Mouse (Mus musculus): ENCODE measurements at regions not wholly inside any gene's neighbourhood (a gene's known extent, or its start where the extent isn't known, plus 50 kb on each side); places are given as distances from the start of the nearest gene placed in this dataset.

DNA sequence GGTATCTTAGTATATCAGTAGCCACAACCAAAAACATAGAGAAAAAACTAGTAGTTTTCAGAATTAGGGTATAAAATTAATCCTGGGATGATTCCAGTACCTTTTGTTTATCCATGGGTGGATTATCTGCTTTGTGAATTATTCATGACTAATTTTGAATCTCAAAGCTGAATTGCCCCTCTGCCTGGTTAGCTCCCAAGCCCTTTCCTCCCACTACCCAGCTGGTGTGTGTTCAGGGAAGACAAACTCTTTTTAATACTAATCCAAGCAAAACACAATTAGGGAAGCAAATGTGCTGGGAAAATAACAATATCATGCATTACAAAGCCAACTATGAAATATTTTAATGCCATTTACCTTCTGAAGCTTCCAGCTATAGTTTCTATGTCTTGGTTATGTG, 347.4 kb downstream of the Gm43517 start:
- Histone ChIP-seq H3K4me1 (ENCODE audit: control insufficient read depth, insufficient read depth, low read length) (no peaks in the 10 kb centered on the region), H3K27me3 (ENCODE audit: control insufficient read depth, insufficient read depth, low read length) (no peaks in the 10 kb centered on the region), H3K27ac (ENCODE audit: low read depth, low read length) (no peak overlapping the region), H3K4me2 (replicated peaks; ENCODE audit: low read depth, low read length) (no peak overlapping the region), H3K9ac (ENCODE audit: low read depth, low read length) (no peak overlapping the region), H3K36me3 (ENCODE audit: control insufficient read depth, insufficient read depth, low read length) (no peaks in the 10 kb centered on the region), H3K9me3 (ENCODE audit: control insufficient read depth, low read length) (no peaks in the 10 kb centered on the region), H3K4me3 (ENCODE audit: low read length) (no peak overlapping the region)
- ATAC-seq (ENCODE audit: low FRiP score, low TSS enrichment), result no peak

DNA sequence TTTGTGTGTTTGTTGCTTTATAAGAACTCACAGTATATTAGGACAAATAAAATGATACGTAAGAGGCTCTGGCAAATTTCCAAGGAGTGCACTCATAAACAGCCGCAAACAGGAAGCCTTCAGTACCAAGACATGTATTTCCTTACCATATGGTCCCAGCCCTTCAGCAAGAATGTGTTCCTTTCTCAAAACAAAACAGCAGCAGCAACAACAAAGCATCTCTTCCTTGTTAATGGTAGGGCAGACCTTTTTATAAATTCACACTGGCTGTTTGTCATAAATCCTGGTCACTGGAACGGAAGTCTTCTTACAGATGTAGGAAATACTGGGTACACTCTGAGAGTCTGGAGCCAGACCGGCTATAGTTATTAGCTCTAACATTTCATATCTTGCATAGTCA, 352.1 kb downstream of the Gm43517 start:
- no peaks in the 10 kb centered on the region for H3K27me3 ChIP-seq (ENCODE audit: control insufficient read depth, insufficient read depth, low read length)
- no peaks in the 10 kb centered on the region for H3K4me1 ChIP-seq (ENCODE audit: control insufficient read depth, insufficient read depth, low read length)
- 68% methylated on average over 4 of the region's 4 CpGs for WGBS
- no peak overlapping the region for H3K4me2 ChIP-seq (replicated peaks; ENCODE audit: low read depth, low read length)
- peak; percentile 46; the same call in 1 of the 2 replicates for ATAC-seq (ENCODE audit: low FRiP score, low TSS enrichment)
- no peak overlapping the region for H3K27ac ChIP-seq (ENCODE audit: low read depth, low read length)
- no peaks in the 10 kb centered on the region for H3K9me3 ChIP-seq (ENCODE audit: control insufficient read depth, low read length)
- no peak overlapping the region for H3K9ac ChIP-seq (ENCODE audit: low read depth, low read length)
- H3K4me3 ChIP-seq (ENCODE audit: low read length), result no peak overlapping the region
- H3K36me3 ChIP-seq (ENCODE audit: control insufficient read depth, insufficient read depth, low read length), result no peaks in the 10 kb centered on the region

DNA sequence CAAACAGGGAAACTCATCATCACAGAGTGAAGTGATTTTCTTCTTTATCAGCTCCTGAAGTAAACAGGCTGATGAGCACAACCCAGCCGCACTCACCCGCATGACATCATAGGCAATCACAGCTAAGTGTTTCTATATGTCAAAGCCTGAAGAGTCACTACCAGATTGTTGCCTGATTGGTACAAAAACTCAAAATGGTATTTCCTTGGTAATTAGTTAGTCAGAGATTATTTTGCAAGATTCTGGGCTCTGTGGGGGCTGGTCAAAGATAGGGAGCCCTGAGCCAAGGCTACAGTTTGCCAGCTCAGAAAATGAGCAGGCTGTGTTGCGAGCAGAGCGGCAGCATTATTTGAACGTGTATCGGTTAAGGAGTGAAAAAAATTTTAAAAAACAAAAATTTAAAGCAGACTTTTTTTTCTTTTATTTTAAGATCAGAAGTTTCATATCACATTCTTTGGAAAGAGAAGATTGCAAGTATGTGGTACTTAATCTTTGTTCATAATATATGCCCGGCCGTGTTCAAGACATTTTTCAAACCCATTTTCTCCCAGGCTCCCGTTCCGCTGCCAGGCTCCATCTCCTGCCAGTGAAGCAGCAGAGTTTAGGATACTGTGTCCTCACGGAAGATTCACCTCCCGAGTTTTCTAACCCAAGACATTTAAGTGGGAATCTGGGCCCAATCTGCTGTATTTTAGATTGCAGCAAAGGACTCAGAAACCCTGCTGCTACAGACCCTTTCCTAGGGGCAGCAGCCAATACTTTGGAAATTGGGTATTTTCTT, 355.2 kb downstream of the Gm43517 start:
- H3K4me3 ChIP-seq (ENCODE audit: low read length), result no peak overlapping the region
- H3K9me3 ChIP-seq (ENCODE audit: control insufficient read depth, low read length), result no peaks in the 10 kb centered on the region
- WGBS, result 85% methylated on average over 12 of the region's 12 CpGs
- no peaks in the 10 kb centered on the region for H3K4me1 ChIP-seq (ENCODE audit: control insufficient read depth, insufficient read depth, low read length)
- H3K36me3 ChIP-seq (ENCODE audit: control insufficient read depth, insufficient read depth, low read length), result no peaks in the 10 kb centered on the region
- H3K4me2 ChIP-seq (replicated peaks; ENCODE audit: low read depth, low read length), result no peak overlapping the region
- H3K27ac ChIP-seq (ENCODE audit: low read depth, low read length), result no peak overlapping the region
- no peaks in the 10 kb centered on the region for H3K27me3 ChIP-seq (ENCODE audit: control insufficient read depth, insufficient read depth, low read length)
- no peak for ATAC-seq (ENCODE audit: low FRiP score, low TSS enrichment)
- H3K9ac ChIP-seq (ENCODE audit: low read depth, low read length), result no peak overlapping the region

- Histone ChIP-seq H3K9ac (ENCODE audit: low read depth, low read length) (no peak overlapping the region), H3K36me3 (ENCODE audit: control insufficient read depth, insufficient read depth, low read length) (no peaks in the 10 kb centered on the region), H3K4me1 (ENCODE audit: control insufficient read depth, insufficient read depth, low read length) (no peaks in the 10 kb centered on the region), H3K4me3 (ENCODE audit: low read length) (no peak overlapping the region), H3K27me3 (ENCODE audit: control insufficient read depth, insufficient read depth, low read length) (no peaks in the 10 kb centered on the region), H3K4me2 (replicated peaks; ENCODE audit: low read depth, low read length) (no peak overlapping the region), H3K9me3 (ENCODE audit: control insufficient read depth, low read length) (no peaks in the 10 kb centered on the region), H3K27ac (ENCODE audit: low read depth, low read length) (no peak overlapping the region)
- 92% methylated on average over 2 of the region's 2 CpGs for WGBS
- ATAC-seq (ENCODE audit: low FRiP score, low TSS enrichment), result no peak
Observed at GRCm38 (mm10) chr12:49743402-49743801, 358.4 kb downstream of the Gm43517 start.

DNA sequence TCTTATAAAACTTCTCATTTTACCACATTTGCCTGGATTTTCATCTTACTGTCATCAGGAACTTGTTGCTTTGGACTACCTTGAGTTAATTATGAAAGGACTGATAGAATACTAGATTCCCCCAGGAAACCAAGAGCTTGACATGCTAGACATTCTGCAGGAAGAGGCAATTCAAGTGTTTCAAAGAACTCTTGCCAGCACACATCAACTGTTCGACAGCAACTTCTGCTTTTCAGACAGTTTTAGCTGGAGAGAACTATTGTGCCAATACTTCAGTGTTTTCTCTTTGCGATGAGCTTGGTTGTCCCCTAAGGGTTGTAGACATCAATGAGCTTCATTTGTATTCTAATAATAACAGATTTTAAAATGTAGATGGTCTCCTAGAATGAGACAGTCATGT, 362.1 kb downstream of the Gm43517 start:
- WGBS, result 85% methylated on average over 2 of the region's 2 CpGs
- H3K27me3 ChIP-seq (ENCODE audit: control insufficient read depth, insufficient read depth, low read length), result no peaks in the 10 kb centered on the region
- H3K36me3 ChIP-seq (ENCODE audit: control insufficient read depth, insufficient read depth, low read length), result no peaks in the 10 kb centered on the region
- H3K9ac ChIP-seq (ENCODE audit: low read depth, low read length), result no peak overlapping the region
- ATAC-seq (ENCODE audit: low FRiP score, low TSS enrichment), result no peak
- H3K27ac ChIP-seq (ENCODE audit: low read depth, low read length), result no peak overlapping the region
- no peaks in the 10 kb centered on the region for H3K4me1 ChIP-seq (ENCODE audit: control insufficient read depth, insufficient read depth, low read length)
- H3K9me3 ChIP-seq (ENCODE audit: control insufficient read depth, low read length), result no peaks in the 10 kb centered on the region
- no peak overlapping the region for H3K4me3 ChIP-seq (ENCODE audit: low read length)
- no peak overlapping the region for H3K4me2 ChIP-seq (replicated peaks; ENCODE audit: low read depth, low read length)

- H3K9ac ChIP-seq (ENCODE audit: low read depth, low read length), result no peak overlapping the region
- H3K4me1 ChIP-seq (ENCODE audit: control insufficient read depth, insufficient read depth, low read length), result no peaks in the 10 kb centered on the region
- no peak overlapping the region for H3K4me2 ChIP-seq (replicated peaks; ENCODE audit: low read depth, low read length)
- no peak overlapping the region for H3K27ac ChIP-seq (ENCODE audit: low read depth, low read length)
- H3K27me3 ChIP-seq (ENCODE audit: control insufficient read depth, insufficient read depth, low read length), result no peaks in the 10 kb centered on the region
- WGBS, result 82% methylated on average over 4 of the region's 4 CpGs
- H3K4me3 ChIP-seq (ENCODE audit: low read length), result no peak overlapping the region
- no peaks in the 10 kb centered on the region for H3K9me3 ChIP-seq (ENCODE audit: control insufficient read depth, low read length)
- H3K36me3 ChIP-seq (ENCODE audit: control insufficient read depth, insufficient read depth, low read length), result no peaks in the 10 kb centered on the region
- no peak for ATAC-seq (ENCODE audit: low FRiP score, low TSS enrichment)
Observed at GRCm38 (mm10) chr12:49758391-49758790, 373.4 kb downstream of the Gm43517 start.

- Histone ChIP-seq H3K4me1 (ENCODE audit: control insufficient read depth, insufficient read depth, low read length) (no peaks in the 10 kb centered on the region), H3K9ac (ENCODE audit: low read depth, low read length) (no peak overlapping the region), H3K4me3 (ENCODE audit: low read length) (no peak overlapping the region), H3K4me2 (replicated peaks; ENCODE audit: low read depth, low read length) (no peak overlapping the region), H3K36me3 (ENCODE audit: control insufficient read depth, insufficient read depth, low read length) (no peaks in the 10 kb centered on the region), H3K27me3 (ENCODE audit: control insufficient read depth, insufficient read depth, low read length) (no peaks in the 10 kb centered on the region), H3K9me3 (ENCODE audit: control insufficient read depth, low read length) (no peaks in the 10 kb centered on the region), H3K27ac (ENCODE audit: low read depth, low read length) (no peak overlapping the region)
- no peak for ATAC-seq (ENCODE audit: low FRiP score, low TSS enrichment)
- 84% methylated on average over 2 of the region's 2 CpGs for WGBS
Observed at GRCm38 (mm10) chr12:49764541-49764940, 379.6 kb downstream of the Gm43517 start.

- Histone ChIP-seq H3K27ac (ENCODE audit: low read depth, low read length) (no peak overlapping the region), H3K4me2 (replicated peaks; ENCODE audit: low read depth, low read length) (no peak overlapping the region), H3K4me3 (ENCODE audit: low read length) (no peak overlapping the region), H3K9ac (ENCODE audit: low read depth, low read length) (no peak overlapping the region), H3K9me3 (ENCODE audit: control insufficient read depth, low read length) (no peaks in the 10 kb centered on the region), H3K27me3 (ENCODE audit: control insufficient read depth, insufficient read depth, low read length) (no peaks in the 10 kb centered on the region), H3K36me3 (ENCODE audit: control insufficient read depth, insufficient read depth, low read length) (no peaks in the 10 kb centered on the region), H3K4me1 (ENCODE audit: control insufficient read depth, insufficient read depth, low read length) (no peaks in the 10 kb centered on the region)
- 89% methylated on average over 1 of the region's 1 CpGs for WGBS
- ATAC-seq (ENCODE audit: low FRiP score, low TSS enrichment), result no peak
Observed at GRCm38 (mm10) chr12:49808341-49808740, 423.4 kb downstream of the Gm43517 start.

DNA sequence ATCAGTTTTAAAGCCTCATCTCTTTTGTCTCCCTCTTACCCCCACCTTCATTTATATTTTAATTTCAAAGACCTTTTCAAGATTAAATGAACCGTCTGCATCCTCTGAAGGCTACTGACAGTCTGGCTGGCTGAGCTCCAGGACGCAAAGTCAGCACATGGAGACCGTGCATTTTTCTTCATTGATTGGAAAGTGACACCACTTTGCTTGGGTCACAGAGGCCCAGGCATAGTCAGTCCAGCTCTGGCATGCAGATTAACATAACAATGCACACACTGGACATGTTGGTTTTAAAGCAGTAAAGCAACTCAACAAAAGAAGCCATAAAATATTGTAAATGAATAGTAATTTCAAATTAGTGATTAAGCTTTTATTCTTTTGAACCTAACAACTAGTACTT, 429.7 kb downstream of the Gm43517 start:
- 64% methylated on average over 3 of the region's 3 CpGs for WGBS
- H3K4me3 ChIP-seq (ENCODE audit: low read length), result no peak overlapping the region

More for the DNA sequence above, 429.7 kb downstream of the Gm43517 start:
- H3K4me2 ChIP-seq (replicated peaks; ENCODE audit: low read depth, low read length), result no peak overlapping the region
- no peaks in the 10 kb centered on the region for H3K9me3 ChIP-seq (ENCODE audit: control insufficient read depth, low read length)
- no peaks in the 10 kb centered on the region for H3K4me1 ChIP-seq (ENCODE audit: control insufficient read depth, insufficient read depth, low read length)
- no peaks in the 10 kb centered on the region for H3K36me3 ChIP-seq (ENCODE audit: control insufficient read depth, insufficient read depth, low read length)
- no peak overlapping the region for H3K27ac ChIP-seq (ENCODE audit: low read depth, low read length)
- no peaks in the 10 kb centered on the region for H3K27me3 ChIP-seq (ENCODE audit: control insufficient read depth, insufficient read depth, low read length)
- H3K9ac ChIP-seq (ENCODE audit: low read depth, low read length), result no peak overlapping the region
- no peak for ATAC-seq (ENCODE audit: low FRiP score, low TSS enrichment)
